Mouse (Mus musculus) C2C12 (cell line): ENCODE data around the gene Vwf.

ENCODE experiments used
- CTCF ChIP-seq: IDR thresholded peaks from one replicate; pipeline ENCODE4 v1.5.1; 2011; ENCODE audit not compliant: control insufficient read depth, insufficient read depth, insufficient read length
- MAX ChIP-seq: IDR thresholded peaks from one replicate; pipeline ENCODE4 v1.6.1; 2011; ENCODE audit warnings: mild to moderate bottlenecking, control low read depth
- MYOD1 ChIP-seq: IDR thresholded peaks from one replicate; pipeline ENCODE4 v1.6.1; 2011; ENCODE audit warnings: low read depth; ENCODE audit not compliant: control insufficient read depth, insufficient read length
- MYOG ChIP-seq: IDR thresholded peaks from one replicate; pipeline ENCODE4 v1.6.1; 2011; ENCODE audit not compliant: control insufficient read depth, insufficient read length; ENCODE audit errors: extremely low read depth

GRCm38 (mm10) chr6:125526066-125526465 lies 20.5 kb upstream of the Vwf start:
- TF ChIP-seq CTCF (no peak), MAX (no peak), MYOD1 (no peak), MYOG (no peak)
